Mouse (Mus musculus): ENCODE results near the gene Fam219a.

- no peak for TF ChIP-seq CTCF (IDR thresholded peaks at IDR 0.05; ENCODE audit: extremely low read depth, insufficient read depth, insufficient read length, insufficient replicate concordance)
- no peak for TF ChIP-seq POLR2A (IDR thresholded peaks at IDR 0.05; ENCODE audit: low read depth, low read length)
These were observed 27.2 kb downstream of the Fam219a start for GRCm38 (mm10) chr4:41542136-41542535.
